Mouse (Mus musculus) ovary, postnatal 14 days (tissue): ENCODE results near the gene Asb8.

Experiments used
- DNase-seq: peaks from one replicate; pipeline ENCODE4 v3.0.0; 2022; ENCODE audit warnings: low spot score

The Asb8 gene

GRCm38 (mm10) chr15:98165525-98165924 is at the start of gene Asb8:
TSS of gene Asb8 (minus strand) at chr15:98165625.
- no peak for DNase-seq

GRCm38 (mm10) chr15:98214130-98214529 is 48.7 kb upstream of the Asb8 start:
- DNase-seq, result no peak

GRCm38 (mm10) chr15:98213336-98213870 is 48.0 kb upstream of the Asb8 start:
- no peak for DNase-seq

GRCm38 (mm10) chr15:98209676-98210075 is 44.3 kb upstream of the Asb8 start:
- no peak for DNase-seq

GRCm38 (mm10) chr15:98195442-98195841 is 30.0 kb upstream of the Asb8 start, which contains the start of gene Olfr288:
TSS of gene Olfr288 (minus strand) at chr15:98195542.
- DNase-seq, result no peak

- no peak for DNase-seq
Measured at GRCm38 (mm10) chr15:98184456-98184855, 19.0 kb upstream of the Asb8 start.

- no peak for DNase-seq
Measured at GRCm38 (mm10) chr15:98181856-98182570, 16.6 kb upstream of the Asb8 start.

- DNase-seq, result peak; percentile 82
Measured at GRCm38 (mm10) chr15:98181132-98181711, 15.8 kb upstream of the Asb8 start.

GRCm38 (mm10) chr15:98180567-98181131 is 15.2 kb upstream of the Asb8 start:
- no peak for DNase-seq

GRCm38 (mm10) chr15:98177320-98177719 is 11.9 kb upstream of the Asb8 start:
- no peak for DNase-seq

GRCm38 (mm10) chr15:98173821-98174220 is 8.4 kb upstream of the Asb8 start:
- no peak for DNase-seq

- no peak for DNase-seq
Measured at GRCm38 (mm10) chr15:98172113-98172512, 6.7 kb upstream of the Asb8 start.

- DNase-seq, result no peak
Measured at GRCm38 (mm10) chr15:98170917-98171316, 5.5 kb upstream of the Asb8 start.

- DNase-seq, result no peak
Measured at GRCm38 (mm10) chr15:98170365-98170764, 4.9 kb upstream of the Asb8 start.

GRCm38 (mm10) chr15:98168622-98169004 is 3.2 kb upstream of the Asb8 start:
- DNase-seq, result no peak

GRCm38 (mm10) chr15:98167645-98168621 is 2.5 kb upstream of the Asb8 start:
- peak; percentile 52 for DNase-seq

- DNase-seq, result no peak
Measured at GRCm38 (mm10) chr15:98166963-98167644, 1.7 kb upstream of the Asb8 start, which contains the start of gene Ccdc184. TSS of gene Ccdc184 (plus strand) at chr15:98167158.

- DNase-seq, result no peak
Measured at GRCm38 (mm10) chr15:98162561-98162960, 2.9 kb downstream of the Asb8 start.

- no peak for DNase-seq
Measured at GRCm38 (mm10) chr15:98161026-98161805, 4.2 kb downstream of the Asb8 start.

GRCm38 (mm10) chr15:98157253-98157652 is 8.2 kb downstream of the Asb8 start:
- no peak for DNase-seq
